Mouse (Mus musculus) spleen, postnatal 36 days (tissue): ENCODE results near the gene Snx29.
"Not testable (repeated sequence)": the region's sequence is repeated elsewhere in the genome, so short reads cannot be mapped to it uniquely, and the experiment has no call there.

ENCODE experiments used
- DNase-seq, 2 experiments: peaks; one replicate each; pipeline ENCODE4 v3.0.0; 2022; ENCODE audit warnings: low spot score in 2 of 2, mixed read lengths in 1 of 2

Gene Snx29

DNA sequence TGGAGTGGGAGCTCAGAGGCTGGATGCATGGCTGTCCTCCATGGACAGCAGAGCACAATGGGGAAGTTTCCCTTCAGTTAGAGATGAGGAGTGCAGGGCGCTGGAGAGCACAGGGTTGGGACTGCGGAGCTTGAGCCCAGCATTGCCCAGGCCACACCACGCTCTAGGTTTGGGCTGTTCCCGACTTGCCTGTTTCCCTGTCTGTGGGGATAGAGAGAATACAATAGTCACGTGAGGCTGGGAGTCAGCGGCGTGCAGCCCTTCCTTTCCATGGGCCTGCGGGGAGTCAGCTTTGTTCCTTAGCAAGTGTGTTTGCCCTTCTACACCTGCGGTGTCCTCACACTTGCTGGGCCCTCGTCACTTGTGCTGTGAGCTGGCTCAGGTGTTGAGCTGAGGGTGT is 37.2 kb downstream of the Snx29 start:
- DNase-seq, result no peak

DNA sequence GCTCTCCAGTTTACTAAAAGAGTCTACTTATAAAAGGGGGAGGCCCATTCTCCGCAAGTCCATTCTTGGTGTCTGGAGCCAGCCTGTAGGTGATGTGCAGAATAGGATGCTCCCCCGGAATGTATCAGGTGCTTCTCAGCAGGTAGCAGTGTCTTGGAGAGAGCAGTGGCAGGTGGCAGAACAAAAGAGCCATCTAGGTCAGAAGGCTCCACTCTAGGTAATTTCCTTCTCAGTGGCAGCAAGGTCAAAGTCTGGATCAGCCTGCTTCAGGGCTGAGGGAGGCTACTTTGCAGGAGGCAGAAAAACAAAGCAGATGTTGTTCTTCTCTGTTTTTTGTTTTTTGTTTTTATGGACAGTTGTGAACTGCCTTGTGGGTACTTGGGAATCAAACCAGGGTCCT is 37.9 kb downstream of the Snx29 start:
- DNase-seq, result not testable (repeated sequence)

DNA sequence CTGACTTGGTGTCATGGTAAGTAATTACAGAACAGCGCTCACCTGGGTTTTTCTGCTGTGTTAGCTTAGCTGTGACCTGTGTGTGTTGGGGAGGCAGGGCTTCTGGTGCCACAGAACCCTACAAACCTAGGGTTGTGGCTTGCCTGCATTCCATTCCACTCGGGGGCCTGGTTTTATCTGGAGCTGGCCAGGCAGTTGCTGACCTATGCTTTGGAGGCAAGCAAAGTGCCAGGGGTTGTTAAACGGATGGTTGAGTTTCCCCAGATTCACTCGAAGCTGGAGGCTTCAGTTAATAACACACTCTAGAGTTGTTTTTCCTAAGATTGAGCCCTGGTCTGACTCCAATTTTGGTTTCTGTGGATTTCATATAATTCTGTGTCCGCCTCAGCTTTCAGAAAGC is 42.9 kb downstream of the Snx29 start:
- no peak for DNase-seq

DNA sequence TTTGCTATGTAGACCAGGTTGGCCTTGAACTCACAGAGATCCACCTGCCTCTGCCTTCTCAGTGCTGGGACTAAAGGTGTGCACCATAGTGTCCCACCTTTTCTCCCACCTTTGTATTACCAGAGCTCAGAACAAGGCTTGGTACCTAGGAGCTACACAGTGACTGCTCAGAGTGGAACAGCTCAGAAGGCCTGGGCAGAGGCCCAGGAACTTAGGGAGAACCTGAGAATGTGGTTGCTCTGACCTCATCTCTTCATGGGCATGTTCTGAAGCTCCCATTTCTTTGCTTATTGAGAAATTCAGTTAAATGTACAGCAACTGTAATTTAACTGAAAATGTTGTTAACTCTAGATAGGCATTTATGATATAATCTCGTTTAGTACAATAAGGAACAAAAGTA is 44.1 kb downstream of the Snx29 start:
- no peak for DNase-seq

DNA sequence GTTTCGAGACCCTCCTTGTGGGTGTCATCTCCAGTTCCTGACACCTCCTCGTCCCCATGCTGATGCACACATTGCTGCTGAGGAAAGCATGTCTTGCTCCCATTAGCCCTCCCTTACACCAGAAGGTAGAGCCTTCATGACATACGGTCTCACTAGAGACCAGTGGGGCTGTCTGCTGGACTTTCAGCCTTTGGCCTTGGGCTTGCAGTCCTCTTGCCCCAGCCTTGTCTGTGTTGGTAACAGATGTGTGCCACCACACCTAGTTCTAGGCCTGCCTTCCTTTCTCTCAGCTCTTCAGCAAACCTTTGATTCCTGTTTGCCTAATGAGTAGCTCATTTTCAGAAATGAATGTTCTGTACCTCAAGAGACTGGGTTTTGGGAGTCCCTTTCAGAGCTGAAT is 45.7 kb downstream of the Snx29 start:
- no peak for DNase-seq

DNA sequence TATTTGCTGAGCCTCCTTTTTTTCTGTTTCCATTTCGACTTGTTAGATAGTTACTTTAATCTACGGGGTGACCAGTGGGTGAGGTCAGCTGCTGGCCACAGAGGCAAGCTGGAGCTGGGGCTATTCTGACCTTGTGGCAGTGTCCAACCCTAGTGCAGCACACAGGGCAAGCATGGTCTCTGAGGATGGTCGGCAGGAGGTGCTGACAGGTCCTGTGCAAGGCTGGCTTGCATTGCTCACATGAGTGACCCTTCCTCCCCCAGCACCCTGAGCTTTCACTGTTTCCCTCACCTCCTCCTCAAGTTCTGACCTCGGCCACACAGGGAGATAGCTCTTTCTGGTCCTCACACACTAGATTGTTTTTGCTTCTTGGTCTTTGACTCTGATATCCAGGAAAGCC is 46.5 kb downstream of the Snx29 start:
- no peak for DNase-seq

DNA sequence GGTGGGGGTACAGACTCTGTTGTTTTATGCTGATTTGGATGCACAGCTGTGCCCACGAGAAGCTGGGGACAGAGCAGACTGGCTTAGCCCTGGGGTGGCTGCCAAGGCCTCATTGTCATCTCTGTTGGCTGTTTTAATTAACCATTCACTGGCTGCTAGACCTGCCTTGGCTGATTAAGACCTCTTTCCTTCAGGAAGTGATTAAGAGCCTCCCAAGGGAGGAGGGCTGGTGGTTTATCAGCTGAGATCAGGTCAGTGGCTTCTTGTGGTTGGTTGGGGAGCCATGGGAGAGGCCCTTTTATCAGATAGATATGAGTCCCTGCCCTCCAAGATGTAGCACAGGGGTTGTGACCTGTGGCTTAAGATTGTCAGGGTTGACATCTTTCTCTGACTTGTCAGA is 46.9 kb downstream of the Snx29 start:
- DNase-seq, result no peak

DNA sequence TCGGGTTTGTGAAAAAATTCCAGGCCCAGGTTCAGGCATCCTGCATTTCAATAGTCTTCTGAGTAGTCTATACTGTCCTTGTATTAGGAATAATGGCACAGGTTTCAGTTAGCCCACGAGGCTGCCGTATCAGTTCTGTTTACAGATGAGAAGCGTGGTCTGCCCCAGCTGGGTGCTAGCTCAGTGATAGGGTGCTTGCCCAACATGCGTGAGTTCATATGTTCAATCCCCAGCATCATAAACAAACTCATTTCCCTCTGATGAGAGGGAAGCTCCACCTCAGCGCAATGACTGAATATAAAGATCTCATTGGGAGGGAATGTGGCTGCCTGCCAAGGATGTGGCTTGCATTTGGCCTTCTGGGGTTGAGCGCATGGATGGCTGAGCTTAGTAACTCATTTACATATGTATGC is 47.4 kb downstream of the Snx29 start:
- no peak for DNase-seq

DNA sequence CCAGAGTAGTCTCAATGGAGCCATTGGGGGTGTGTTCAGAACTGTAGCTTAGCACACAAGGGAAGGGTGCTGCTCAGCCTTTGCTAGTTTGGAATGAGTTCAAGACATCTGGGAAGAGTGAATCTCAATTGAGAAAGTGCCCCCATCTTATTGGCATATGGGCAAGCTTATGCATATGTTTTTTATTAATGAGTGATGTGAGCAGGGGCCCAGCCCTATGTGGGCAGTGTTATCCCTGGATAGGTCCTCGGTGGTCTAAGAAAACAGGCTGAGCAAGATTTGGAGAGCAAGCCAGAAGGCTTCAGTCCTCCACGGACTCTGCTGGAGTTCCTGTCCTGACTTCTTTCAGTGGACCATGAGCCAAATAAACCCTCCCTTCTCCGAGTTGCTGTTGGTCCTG is 56.6 kb downstream of the Snx29 start:
- no peak for DNase-seq

DNA sequence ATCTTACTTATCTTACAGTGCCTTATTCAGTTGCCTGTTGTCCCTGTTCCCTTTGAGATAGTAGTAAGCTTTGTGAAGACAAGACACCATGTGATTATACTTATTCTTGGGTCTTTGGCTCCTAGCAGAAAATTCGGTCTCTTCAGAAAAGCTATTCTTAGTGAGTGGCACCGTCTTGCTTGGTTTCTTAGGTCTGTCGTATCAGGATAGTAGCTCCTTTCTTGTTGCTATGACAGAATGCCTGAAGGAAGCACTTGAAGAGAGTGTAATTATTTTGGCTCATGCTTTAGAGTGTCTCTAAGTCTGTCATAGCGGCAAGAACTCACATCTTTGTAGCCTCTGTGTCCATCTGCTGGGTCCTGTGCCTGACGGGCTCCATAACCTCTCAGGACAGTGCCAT is 57.3 kb downstream of the Snx29 start:
- DNase-seq, result no peak

DNA sequence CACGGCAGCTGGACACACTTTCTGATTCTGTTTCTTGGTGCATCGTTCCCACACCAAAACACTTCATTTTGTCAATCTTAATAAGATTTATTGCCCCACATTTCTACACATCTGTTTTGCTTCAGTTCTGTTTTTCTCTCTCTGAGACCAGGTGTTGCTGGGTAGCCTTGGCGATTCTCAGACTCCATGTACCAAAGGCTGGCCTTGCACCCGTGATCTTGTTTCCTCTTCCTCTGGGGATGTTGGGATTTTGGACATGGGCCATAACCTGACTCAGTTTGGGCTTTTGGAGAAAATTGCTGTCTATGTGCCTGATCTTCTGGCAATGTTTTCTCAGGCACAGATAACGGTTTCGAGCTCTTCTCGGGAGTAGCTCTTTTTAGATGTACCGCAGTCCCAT is 58.2 kb downstream of the Snx29 start:
- DNase-seq, result no peak

DNA sequence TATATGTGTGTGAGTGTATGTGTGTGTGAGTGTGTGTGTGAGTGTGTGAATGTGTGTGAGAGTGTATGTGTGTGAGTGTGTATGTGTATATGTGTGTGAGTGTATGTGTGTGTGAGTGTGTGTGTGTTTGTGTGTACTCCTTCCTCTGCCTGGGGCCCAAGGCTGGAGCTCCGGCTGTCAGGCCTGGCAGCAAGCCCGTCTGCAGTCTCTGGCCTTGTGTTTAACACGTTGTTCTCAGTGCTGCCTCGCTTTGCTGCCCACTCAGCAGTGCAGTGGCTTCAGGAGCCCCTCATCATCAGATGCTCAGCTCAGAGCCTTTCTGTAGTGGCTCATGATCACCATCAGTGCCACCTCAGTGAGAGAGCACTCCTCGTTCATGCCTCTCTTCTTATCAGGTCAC is 61.7 kb downstream of the Snx29 start:
- DNase-seq, result no peak

DNA sequence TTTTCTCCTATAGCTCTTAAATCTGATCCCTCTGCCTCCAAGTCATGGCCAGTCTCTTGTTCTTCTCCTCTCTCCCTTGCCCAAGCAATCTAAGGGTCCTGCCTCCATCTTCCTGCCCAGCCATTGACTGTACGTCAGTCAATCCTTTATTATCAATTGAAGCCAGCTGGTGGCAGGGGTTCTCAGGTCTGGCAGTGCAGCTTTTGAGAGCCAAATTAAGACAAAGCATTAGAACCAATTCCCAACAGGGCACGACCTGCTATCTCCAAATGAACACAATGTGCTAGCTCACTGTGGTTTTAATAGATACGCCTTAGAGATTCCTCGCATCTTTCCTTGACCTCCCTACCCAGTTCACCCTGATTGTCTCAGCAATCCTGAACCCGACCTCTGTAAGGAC is 62.4 kb downstream of the Snx29 start:
- DNase-seq, result no peak

DNA sequence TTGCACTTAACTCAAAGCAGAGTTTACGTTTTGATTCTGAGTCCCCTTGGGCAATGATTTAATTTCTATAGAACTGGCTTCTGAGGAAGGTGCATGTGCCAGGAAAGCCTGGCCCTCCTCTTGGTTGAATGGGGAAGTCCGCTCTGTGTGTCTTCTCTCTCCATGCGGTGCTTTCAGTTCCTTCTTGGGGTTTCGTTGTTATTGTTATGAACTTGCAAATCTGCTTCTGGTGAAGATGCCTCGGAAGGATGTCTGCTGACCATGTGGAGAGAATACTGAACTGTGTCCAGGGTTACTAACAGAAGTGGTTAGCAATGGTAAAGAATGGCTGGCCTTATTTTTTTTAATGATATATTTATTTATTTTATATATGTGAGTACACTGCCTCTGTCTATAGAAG is 63.1 kb downstream of the Snx29 start:
- DNase-seq, result peak; percentile 87 to 91

DNA sequence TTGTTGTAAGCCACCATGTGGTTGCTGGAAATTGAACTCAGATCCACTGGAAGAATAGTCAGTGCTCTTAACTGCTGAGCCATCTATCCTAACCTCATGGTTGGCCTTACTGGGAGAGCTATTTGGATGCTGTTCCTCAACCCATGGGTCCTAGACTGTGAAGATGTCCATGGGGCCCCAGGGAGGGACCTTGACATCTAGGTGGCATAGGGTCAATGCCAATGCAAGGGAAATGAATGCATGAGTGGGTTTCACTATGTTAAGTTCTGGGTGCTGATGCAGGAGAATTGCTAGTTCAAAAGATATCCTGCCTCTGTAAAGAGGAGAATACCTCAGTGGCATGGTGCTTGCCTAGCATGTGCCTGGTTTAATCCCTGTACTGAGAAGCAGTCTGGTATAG is 63.5 kb downstream of the Snx29 start:
- peak in 1 of 2 experiments; percentile 18 for DNase-seq

DNA sequence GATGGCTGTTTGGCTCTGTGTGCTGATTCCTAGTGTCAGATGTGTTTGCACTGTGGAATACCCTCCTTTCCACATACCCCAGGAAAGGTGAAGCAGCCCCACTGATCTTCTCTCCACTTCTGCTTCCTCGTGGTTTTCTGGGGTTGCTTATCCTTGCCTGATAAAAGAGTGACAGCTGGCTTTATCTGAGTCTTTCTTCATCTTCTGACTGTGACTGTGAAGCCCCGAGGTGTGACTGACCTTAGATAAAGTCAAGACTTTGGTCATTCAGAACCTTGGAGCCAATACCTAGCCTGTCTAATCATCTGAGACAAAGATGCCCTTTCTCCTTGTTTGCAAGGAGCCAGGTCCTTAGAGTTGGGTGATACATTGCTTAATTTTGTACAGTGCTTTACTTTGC is 65.4 kb downstream of the Snx29 start:
- DNase-seq, result no peak

DNA sequence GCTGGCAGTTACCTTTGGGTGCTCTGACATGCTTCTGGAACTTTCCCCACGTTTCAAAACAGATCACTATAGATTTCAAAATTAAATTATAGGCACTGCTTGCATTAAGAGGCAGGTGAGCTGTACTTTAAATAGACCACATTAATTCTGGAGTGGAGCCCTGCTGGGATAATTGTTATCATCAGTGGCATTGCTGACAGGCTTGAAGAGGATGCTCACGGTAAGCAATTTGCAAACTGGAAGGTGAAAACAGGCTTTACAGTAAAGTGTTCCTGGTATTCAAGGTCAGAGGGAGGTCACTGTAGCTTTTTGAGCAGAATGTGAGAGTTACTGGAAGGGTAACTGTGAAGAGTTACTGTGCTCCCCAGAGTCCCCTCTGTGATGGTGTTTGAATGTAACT is 66.6 kb downstream of the Snx29 start:
- no peak for DNase-seq

DNA sequence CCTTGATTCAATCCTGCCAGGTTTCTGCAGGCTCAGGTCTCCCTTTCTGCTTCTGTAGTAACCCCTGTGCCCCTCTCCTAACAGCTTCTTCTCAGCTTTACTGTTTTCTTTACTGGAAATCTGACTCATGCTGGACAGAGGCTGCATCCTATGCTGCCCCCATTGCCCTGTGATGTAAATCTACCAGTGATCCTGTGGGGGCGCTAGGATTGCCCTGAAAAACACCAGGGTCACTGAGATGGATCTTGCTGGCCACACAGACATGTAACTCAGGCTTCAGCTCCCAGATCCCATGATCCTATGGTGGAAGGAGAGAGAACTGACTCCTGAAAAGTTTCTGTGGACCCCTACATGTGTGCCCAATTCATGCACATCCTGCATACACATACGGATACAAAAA is 73.9 kb downstream of the Snx29 start:
- DNase-seq, result no peak

DNA sequence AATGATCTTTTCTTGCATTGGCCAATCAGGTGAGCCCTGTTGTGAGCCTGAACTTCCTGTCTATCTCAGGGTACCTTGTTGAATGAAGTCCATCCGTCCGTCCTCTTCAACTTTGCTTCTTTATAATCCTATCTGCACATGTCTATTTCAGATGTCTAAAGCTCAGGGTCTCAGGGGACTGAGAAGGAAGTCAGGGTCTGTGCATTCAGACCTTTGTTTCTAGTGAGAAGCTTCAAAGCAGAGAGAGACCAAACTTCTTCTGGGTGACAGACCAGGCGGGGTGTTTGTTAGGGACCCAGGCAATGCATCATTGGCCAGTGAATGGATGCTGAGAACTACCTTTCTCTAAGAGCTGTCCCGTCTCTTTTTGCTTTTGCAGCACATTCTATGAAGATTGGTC is 76.7 kb downstream of the Snx29 start:
- DNase-seq, result peak; percentile 71 to 78

DNA sequence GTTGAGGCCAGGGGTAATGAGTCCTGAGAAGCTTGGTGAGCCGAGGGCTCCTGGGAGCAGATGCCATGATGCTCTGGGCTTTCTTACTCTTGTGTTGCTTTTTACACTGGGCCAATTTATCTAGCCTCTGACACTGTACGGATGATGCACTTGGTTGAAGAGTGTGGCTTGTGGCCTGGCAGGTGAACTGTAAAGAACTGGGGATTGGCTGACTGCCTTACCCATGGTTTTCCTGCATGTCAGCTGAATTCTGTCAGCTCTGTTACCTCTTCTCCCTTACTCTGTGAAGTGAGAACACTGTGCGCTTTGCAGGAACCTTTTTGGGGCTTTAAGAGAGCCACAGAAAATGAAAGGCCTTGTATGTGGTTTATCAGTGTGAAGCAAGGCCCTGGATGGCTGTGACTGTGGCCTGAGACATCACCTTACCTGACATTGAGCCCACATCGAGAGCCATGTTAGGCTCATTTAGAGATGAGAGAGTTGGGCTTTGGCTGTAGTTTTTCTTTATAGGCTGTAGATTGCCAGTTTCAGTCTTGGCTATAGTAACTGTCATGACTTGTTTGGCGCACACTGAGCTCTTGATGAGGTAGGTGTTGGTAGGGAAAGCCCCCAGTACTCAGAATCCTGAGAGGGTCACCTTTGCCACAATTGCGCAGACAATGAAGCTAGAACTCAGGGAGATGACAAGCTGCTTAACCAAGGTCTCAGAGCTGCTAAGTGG is 77.3 kb downstream of the Snx29 start:
- DNase-seq, result peak; percentile 60 to 61

DNA sequence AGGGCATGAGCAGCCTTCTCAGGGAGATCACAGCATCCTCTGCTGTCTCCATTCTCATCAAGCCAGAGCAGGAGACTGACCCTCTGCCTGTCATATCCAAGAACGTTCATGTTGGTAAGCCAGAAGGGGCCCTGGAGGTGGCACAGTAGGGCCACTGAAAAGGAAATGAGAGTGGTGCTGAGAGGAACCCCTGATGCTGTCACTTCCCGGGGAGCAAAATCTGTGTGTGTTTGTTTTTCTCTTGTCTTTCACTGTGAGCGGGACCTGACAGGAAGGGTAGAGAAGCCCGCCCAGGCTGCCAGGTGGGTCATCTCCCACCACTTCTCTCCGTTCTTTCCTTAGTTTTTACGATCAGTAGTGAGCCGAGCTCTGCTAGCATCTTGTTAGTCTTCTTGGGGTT is 78.2 kb downstream of the Snx29 start:
- peak; percentile 62 to 65 for DNase-seq

DNA sequence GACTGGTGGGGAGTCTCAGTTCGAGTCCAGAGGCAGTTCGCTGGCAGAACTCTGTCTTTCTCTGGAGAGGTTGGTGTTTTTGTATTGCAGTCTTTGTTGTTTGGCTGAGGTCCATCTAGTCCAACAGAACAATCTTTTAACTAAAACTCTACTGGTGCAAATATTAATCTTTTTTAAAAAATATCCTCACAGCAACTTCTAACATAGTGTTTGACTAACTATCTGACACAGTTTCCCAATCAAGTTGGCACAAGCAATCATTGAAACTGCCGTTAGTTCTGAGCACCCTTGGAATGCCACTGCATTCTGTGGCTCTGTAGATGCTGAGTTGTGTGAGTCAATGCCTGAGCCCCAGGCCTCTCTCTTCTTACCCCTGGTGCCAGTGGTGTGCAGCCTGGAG is 82.5 kb downstream of the Snx29 start:
- DNase-seq, result no peak

DNA sequence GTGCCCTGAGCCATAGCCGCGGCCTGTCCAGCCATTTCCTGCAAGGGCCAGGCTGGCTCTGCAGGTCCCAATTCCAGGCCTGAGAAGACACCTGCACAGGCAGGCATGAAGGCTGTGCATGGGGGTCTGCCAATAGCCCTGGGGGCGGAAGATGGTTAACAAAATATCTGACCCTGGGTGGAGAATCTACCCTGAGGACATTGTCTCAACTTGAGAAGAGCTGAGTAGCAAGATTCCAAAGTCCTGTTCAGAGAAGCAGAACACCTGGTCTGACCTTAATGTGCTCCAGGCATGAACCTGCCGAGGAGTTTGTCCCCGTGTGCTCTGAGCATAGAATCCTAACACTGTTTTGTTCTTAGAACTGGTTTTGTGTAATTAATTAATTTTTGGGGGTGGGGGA is 83.5 kb downstream of the Snx29 start:
- DNase-seq, result no peak

DNA sequence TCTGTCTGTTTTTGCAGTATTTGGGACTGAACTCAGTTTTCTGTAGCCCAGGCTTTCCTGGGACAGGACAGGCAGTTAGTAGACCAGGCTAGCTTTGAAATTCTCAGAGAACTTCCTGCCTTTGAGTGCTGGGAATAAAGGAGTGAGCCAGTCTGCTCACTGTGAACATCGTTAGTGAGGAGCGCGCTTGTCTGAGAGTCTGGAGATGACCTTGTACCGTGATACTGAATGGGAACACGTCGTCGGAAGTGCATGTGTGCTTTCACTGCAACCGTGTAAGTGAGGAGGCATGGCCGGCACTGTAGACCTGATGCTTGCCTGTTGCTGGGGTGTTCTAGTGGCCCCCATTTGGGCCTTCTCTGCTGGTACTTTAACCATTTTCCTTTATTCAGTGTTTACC is 83.9 kb downstream of the Snx29 start:
- DNase-seq, result no peak
